Mouse (Mus musculus) thymus, adult 2 months (tissue): Measurements from ENCODE around the gene Csf1. TPM values are rescaled to one million over a fixed set of nuclear protein-coding genes. Genes with fewer than 3 reads are reported as not detected.

Experiments
- DNase-seq: peaks from one replicate; pipeline ENCODE4 v3.0.0; 2021
- H3K27ac ChIP-seq: fragments of 200-500 bp; 2 replicates; pipeline ENCODE4 v1.5.1; 2012; ENCODE audit warnings: low read length, control low read depth; ENCODE audit not compliant: control insufficient read depth, insufficient read depth
- H3K27me3 ChIP-seq: fragments of 200-500 bp; 2 replicates; pipeline ENCODE4 v1.6.1; 2012; ENCODE audit warnings: mild to moderate bottlenecking, low read length, moderate library complexity, mixed read lengths; ENCODE audit not compliant: control insufficient read depth, insufficient read depth
- H3K36me3 ChIP-seq: fragments of 200-500 bp; 2 replicates; pipeline ENCODE4 v1.6.1; 2012; ENCODE audit warnings: mild to moderate bottlenecking, low read length, moderate library complexity; ENCODE audit not compliant: control insufficient read depth, insufficient read depth
- H3K4me1 ChIP-seq: fragments of 200-500 bp; replicated peaks from 2 replicates; pipeline ENCODE4 v1.6.1; 2012; ENCODE audit warnings: low read length; ENCODE audit not compliant: control insufficient read depth, insufficient read depth
- H3K4me3 ChIP-seq: fragments of 200-500 bp; 2 replicates; pipeline ENCODE4 v1.5.1; 2012; ENCODE audit warnings: mild to moderate bottlenecking, low read length, control low read depth, moderate library complexity; ENCODE audit not compliant: control insufficient read depth, insufficient read depth
- CTCF ChIP-seq: fragments of 200-500 bp; IDR thresholded peaks from 2 replicates; pipeline ENCODE4 v1.5.1; 2012; ENCODE audit warnings: mild to moderate bottlenecking, control low read depth, low read length, moderate library complexity, borderline replicate concordance; ENCODE audit not compliant: control insufficient read depth, poor library complexity, insufficient read depth; ENCODE audit errors: extremely low read depth
- POLR2A ChIP-seq: fragments of 200-500 bp; IDR thresholded peaks from 2 replicates; pipeline ENCODE4 v1.6.1; 2012; ENCODE audit warnings: mild to moderate bottlenecking, low read length, control low read depth, moderate library complexity; ENCODE audit not compliant: control insufficient read depth, poor library complexity, insufficient read depth; ENCODE audit errors: extremely low read depth
- WGBS: fragments of 180-500 bp; shearing (Covaris S2); methylation state at CpG from one replicate; pipeline ENCODE4 v1.1.7; 2018; 5-methylcytosine and 5-hydroxymethylcytosine counted together
- polyA plus RNA-seq: library from polyadenylated mRNA; depleted of rRNA; stranded (reverse); fragments of >200 nt; gene quantifications from 2 replicates; pipeline ENCODE4 v1.2.3, GENCODE M21; 2012

Gene Csf1
- polyA plus RNA-seq, 1 experiment = 12.5 TPM

- Histone ChIP-seq H3K27me3 (no peaks in the 10 kb centered on the region), H3K27ac (no peak overlapping the region), H3K36me3 (no peaks in the 10 kb centered on the region), H3K4me1 (no peaks in the 10 kb centered on the region), H3K4me3 (no peak overlapping the region)
- no peak for TF ChIP-seq CTCF
- no peak for TF ChIP-seq POLR2A
- WGBS = 90% methylated on average over 4 of the region's 4 CpGs
- no peak for DNase-seq
These were observed 53.0 kb downstream of the Csf1 start for GRCm38 (mm10) chr3:107707239-107707638.

- DNase-seq = no peak
- Histone ChIP-seq H3K36me3 (no peaks in the 10 kb centered on the region), H3K27me3 (no peaks in the 10 kb centered on the region), H3K4me1 (no peaks in the 10 kb centered on the region), H3K27ac (no peak overlapping the region), H3K4me3 (no peak overlapping the region)
- TF ChIP-seq POLR2A (no peak), CTCF (no peak)
- 41% methylated on average over 2 of the region's 2 CpGs for WGBS
These were observed 54.1 kb downstream of the Csf1 start for GRCm38 (mm10) chr3:107706164-107706563.

GRCm38 (mm10) chr3:107704371-107704705 lies 55.9 kb downstream of the Csf1 start:
- WGBS = 90% methylated on average over 1 of the region's 1 CpGs
- Histone ChIP-seq H3K27me3 (no peaks in the 10 kb centered on the region), H3K36me3 (no peaks in the 10 kb centered on the region), H3K27ac (no peak overlapping the region), H3K4me1 (no peaks in the 10 kb centered on the region), H3K4me3 (no peak overlapping the region)
- no peak for DNase-seq
- TF ChIP-seq POLR2A (no peak), CTCF (no peak)

GRCm38 (mm10) chr3:107703675-107704370 lies 56.4 kb downstream of the Csf1 start:
- Histone ChIP-seq H3K27ac (no peak overlapping the region), H3K36me3 (no peaks in the 10 kb centered on the region), H3K4me1 (no peaks in the 10 kb centered on the region), H3K27me3 (no peaks in the 10 kb centered on the region), H3K4me3 (no peak overlapping the region)
- WGBS = 94% methylated on average over 7 of the region's 7 CpGs
- TF ChIP-seq POLR2A (no peak), CTCF (no peak)
- no peak for DNase-seq

- Histone ChIP-seq H3K27ac (no peak overlapping the region), H3K27me3 (no peaks in the 10 kb centered on the region), H3K4me3 (no peak overlapping the region), H3K4me1 (no peaks in the 10 kb centered on the region), H3K36me3 (no peaks in the 10 kb centered on the region)
- DNase-seq = no peak
- 86% methylated on average over 1 of the region's 1 CpGs for WGBS
- TF ChIP-seq POLR2A (no peak), CTCF (no peak)
These were observed 58.4 kb downstream of the Csf1 start for GRCm38 (mm10) chr3:107701767-107702394.

GRCm38 (mm10) chr3:107700625-107701024 lies 59.6 kb downstream of the Csf1 start:
- no peak overlapping the region for H3K27ac ChIP-seq
- no peak for TF ChIP-seq CTCF
- no peak for TF ChIP-seq POLR2A
- no peak for DNase-seq
- H3K4me3 ChIP-seq = no peak overlapping the region
- peaks cover 2% of the 10 kb centered on the region for H3K4me1 ChIP-seq
- 95% methylated on average over 2 of the region's 2 CpGs for WGBS
- H3K27me3 ChIP-seq = no peaks in the 10 kb centered on the region
- no peaks in the 10 kb centered on the region for H3K36me3 ChIP-seq

- Histone ChIP-seq H3K27me3 (no peaks in the 10 kb centered on the region), H3K4me1 (peaks cover 9% of the 10 kb centered on the region), H3K4me3 (no peak overlapping the region), H3K36me3 (no peaks in the 10 kb centered on the region), H3K27ac (no peak overlapping the region)
- TF ChIP-seq POLR2A (no peak), CTCF (no peak)
- no peak for DNase-seq
- WGBS = 63% methylated on average over 3 of the region's 3 CpGs
These were observed 63.4 kb downstream of the Csf1 start for GRCm38 (mm10) chr3:107696910-107697309.
